ENCODE assay signal across 28 mouse cellular contexts in the genomic region with DNA sequence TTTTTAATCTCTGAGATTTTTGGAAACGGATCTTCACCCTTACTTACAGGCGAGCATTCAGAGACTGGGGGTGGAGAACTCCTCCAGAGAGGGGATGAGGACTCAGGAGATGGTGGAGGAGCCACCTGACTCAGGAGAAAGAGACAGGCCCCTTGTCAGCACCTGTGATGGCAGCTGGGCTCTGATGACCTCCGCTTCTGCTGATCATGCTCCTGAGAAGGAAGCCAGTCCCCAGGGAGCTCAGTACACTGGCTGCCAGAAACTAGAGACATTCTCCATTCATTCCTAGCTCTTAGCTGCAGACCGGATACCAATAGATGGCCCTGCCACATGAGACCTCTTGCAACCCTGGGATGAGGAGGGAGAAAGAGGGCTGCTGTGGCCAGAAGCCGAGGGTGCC. TPM values are rescaled to one million over a fixed set of nuclear protein-coding genes. Genes with fewer than 3 reads are reported as not detected.
A peak's percentile ranks its signal among the peaks of the same experiment; 100 is the strongest.
DNase-seq lines count a peak whose midpoint lies in the region; ATAC-seq and TF ChIP-seq lines count a peak whose summit lies in the region.
"Had no signal": no experiment of that assay in that cellular context is flagged by ENCODE, and none has a peak within 500 bp of the region (broad histone marks: within the 10 kb centered on the region; RNA-seq: fewer than 3 reads in every experiment).

No protein-coding gene starts in this region.

- WGBS in kidney, adult 2 months: 78% methylated on average over 5 of the region's 5 CpGs
- 83% methylated on average over 5 of the region's 5 CpGs for WGBS in kidney, embryonic 16.5 days
- WGBS in liver, postnatal 0 days (ENCODE audit: insufficient replicate concordance): 79% methylated on average over 5 of the region's 5 CpGs

- no peaks in the 10 kb centered on the region for H3K27me3 ChIP-seq in kidney, adult 2 months (replicated peaks; ENCODE audit: control insufficient read depth, insufficient read depth, low read length)
- H3K27me3 ChIP-seq in kidney, embryonic 16.5 days (ENCODE audit: insufficient read depth, low read length): no peaks in the 10 kb centered on the region
- no peaks in the 10 kb centered on the region for H3K27me3 ChIP-seq in CH12.LX (replicated peaks)
- no peaks in the 10 kb centered on the region for H3K27me3 ChIP-seq in liver, postnatal 0 days (ENCODE audit: insufficient read depth, low read length)
- H3K27me3 ChIP-seq: embryonic facial prominence, embryonic 13.5 days; forebrain, embryonic 12.5 days; forebrain, embryonic 15.5 days; heart, embryonic 12.5 days; heart, embryonic 15.5 days; hindbrain, embryonic 13.5 days; Patski had no signal

- H3K9ac ChIP-seq in kidney, embryonic 16.5 days (replicated peaks; ENCODE audit: low read length): no peak overlapping the region
- no peak overlapping the region for H3K9ac ChIP-seq in CH12.LX (ENCODE audit: insufficient read depth, low read depth)
- no peak overlapping the region for H3K9ac ChIP-seq in liver, postnatal 0 days (replicated peaks)
- H3K9ac ChIP-seq: embryonic facial prominence, embryonic 13.5 days; forebrain, embryonic 15.5 days; heart, embryonic 12.5 days; heart, embryonic 15.5 days; hindbrain, embryonic 13.5 days had no signal

- no peaks in the 10 kb centered on the region for H3K4me1 ChIP-seq in kidney, adult 2 months (ENCODE audit: control insufficient read depth, insufficient read depth, low read length)
- no peaks in the 10 kb centered on the region for H3K4me1 ChIP-seq in kidney, embryonic 16.5 days (ENCODE audit: insufficient read depth, low read length)
- H3K4me1 ChIP-seq in CH12.LX (ENCODE audit: control insufficient read depth in 1 of 2, insufficient read depth in 2 of 2): peaks cover 31 to 65% of the 10 kb centered on the region in 2 experiments
- H3K4me1 ChIP-seq in liver, postnatal 0 days (ENCODE audit: insufficient read depth): no peaks in the 10 kb centered on the region
- H3K4me1 ChIP-seq: embryonic facial prominence, embryonic 10.5 days; forebrain, embryonic 12.5 days had no signal

- H3K79me2 ChIP-seq in CH12.LX (replicated peaks; ENCODE audit: control insufficient read depth, extremely low read depth, insufficient read depth, poor library complexity, severe bottlenecking): no peaks in the 10 kb centered on the region

- H3K4me3 ChIP-seq in kidney, adult 2 months (ENCODE audit: insufficient read depth, low read depth, low read length): no peak overlapping the region
- H3K4me3 ChIP-seq in kidney, embryonic 16.5 days (ENCODE audit: low read length): no peak overlapping the region
- H3K4me3 ChIP-seq in CH12.LX (replicated peaks in 1 of 3; ENCODE audit: low read depth in 2 of 3, low read length in 2 of 3, poor library complexity in 1 of 3): no peak overlapping the region
- no peak overlapping the region for H3K4me3 ChIP-seq in liver, postnatal 0 days (ENCODE audit: low read depth, low read length)
- H3K4me3 ChIP-seq: embryonic facial prominence, embryonic 10.5 days; embryonic facial prominence, embryonic 13.5 days; erythroblast, embryonic 14.5 days; forebrain, embryonic 12.5 days; forebrain, embryonic 15.5 days; heart, embryonic 12.5 days; heart, embryonic 15.5 days; hindbrain, embryonic 10.5 days; hindbrain, embryonic 13.5 days had no signal

- H3K27ac ChIP-seq in kidney, adult 2 months (ENCODE audit: insufficient read depth, low read depth, low read length): no peak overlapping the region
- no peak overlapping the region for H3K27ac ChIP-seq in kidney, embryonic 16.5 days (ENCODE audit: low read length)
- H3K27ac ChIP-seq in CH12.LX (ENCODE audit: insufficient read depth, low read depth): no peak overlapping the region
- H3K27ac ChIP-seq in liver, postnatal 0 days (ENCODE audit: low read depth): no peak overlapping the region
- H3K27ac ChIP-seq: embryonic facial prominence, embryonic 10.5 days; embryonic facial prominence, embryonic 13.5 days; forebrain, embryonic 12.5 days; forebrain, embryonic 15.5 days; heart, embryonic 15.5 days; hindbrain, embryonic 10.5 days; hindbrain, embryonic 13.5 days had no signal

- H3K4me2 ChIP-seq in kidney, embryonic 16.5 days (replicated peaks; ENCODE audit: low read depth, low read length): no peak overlapping the region
- no peak overlapping the region for H3K4me2 ChIP-seq in CH12.LX (ENCODE audit: insufficient read depth, low read depth, poor library complexity, severe bottlenecking)
- no peak overlapping the region for H3K4me2 ChIP-seq in liver, postnatal 0 days (ENCODE audit: low read depth, low read length)
- H3K4me2 ChIP-seq: embryonic facial prominence, embryonic 13.5 days; forebrain, embryonic 12.5 days; forebrain, embryonic 15.5 days; heart, embryonic 12.5 days; heart, embryonic 15.5 days; hindbrain, embryonic 13.5 days had no signal

- TF ChIP-seq RAD21 in CH12.LX (IDR thresholded peaks at IDR 0.05; ENCODE audit: low read depth, low read length): no peak

- TF ChIP-seq EP300 in CH12.LX (IDR thresholded peaks at IDR 0.05; ENCODE audit: low read length): peak; percentile 51; the same call in 1 of the 2 replicates
- TF ChIP-seq EP300 in liver, postnatal 0 days (IDR thresholded peaks at IDR 0.05; ENCODE audit: low read depth): no peak

- no peaks in the 10 kb centered on the region for H3K9me3 ChIP-seq in kidney, embryonic 16.5 days (ENCODE audit: low read length)
- peaks cover 16% of the 10 kb centered on the region for H3K9me3 ChIP-seq in CH12.LX (replicated peaks; ENCODE audit: low read length)
- no peaks in the 10 kb centered on the region for H3K9me3 ChIP-seq in liver, postnatal 0 days (ENCODE audit: low read length)
- H3K9me3 ChIP-seq: embryonic facial prominence, embryonic 10.5 days; embryonic facial prominence, embryonic 13.5 days; forebrain, embryonic 12.5 days; forebrain, embryonic 15.5 days; heart, embryonic 12.5 days; heart, embryonic 15.5 days; hindbrain, embryonic 10.5 days; hindbrain, embryonic 13.5 days had no signal

- dilution Hi-C loops in CH12.LX (cut with MboI; ENCODE audit: extremely low pct_ligation_motif_present, extremely low pct_unique_long_range_greater_than_20kb, low sequenced_read_pairs): no loop called here

- DNase-seq in cerebellum, adult 11-12 months: peak; percentile 17
- no peak for DNase-seq in cerebellum, adult 8-10 months
- peak; percentile 54 to 56 for DNase-seq in cerebellum, postnatal 10 days
- DNase-seq in cerebellum, postnatal 4 days (ENCODE audit: low spot score in 2 of 2): no peak
- DNase-seq in kidney, adult 2 months: peak; percentile 8
- DNase-seq in CH12.LX (ENCODE audit: extremely low read depth): peak; percentile 70
- no peak for DNase-seq in liver, postnatal 0 days
- DNase-seq: embryo, embryonic 11 days; gastrocnemius, postnatal 25 days; heart, adult 18-20 months; heart, postnatal 10 days; heart, postnatal 36 days; kidney, adult 11 months had no signal

- in situ Hi-C loops in CH12.LX (cut with MboI; ENCODE audit: low pct_ligation_motif_present, low pct_unique_long_range_greater_than_20kb, low sequenced_read_pairs): loop anchor here (5.0 to 10.0 kb wide), 5 partner anchors 61 to 531 kb away; no protein-coding TSS in a partner anchor

- TF ChIP-seq CTCF in kidney, adult 2 months (conservative IDR thresholded peaks at IDR 0.05; ENCODE audit: insufficient read depth, insufficient read length, low read depth, low read length): no peak
- no peak for TF ChIP-seq CTCF in CH12.LX (conservative IDR thresholded peaks at IDR 0.05 in 1 of 2, IDR thresholded peaks at IDR 0.05 in 1 of 2; ENCODE audit: low read depth in 2 of 2, low read length in 2 of 2)
- no peak for TF ChIP-seq CTCF in liver, postnatal 0 days (IDR thresholded peaks at IDR 0.05; ENCODE audit: low read depth)

- no peaks in the 10 kb centered on the region for H3K36me3 ChIP-seq in kidney, adult 2 months (ENCODE audit: control insufficient read depth, insufficient read depth, low read length)
- no peaks in the 10 kb centered on the region for H3K36me3 ChIP-seq in kidney, embryonic 16.5 days (ENCODE audit: insufficient read depth, low read length)
- peaks cover 7 to 36% of the 10 kb centered on the region in 2 experiments for H3K36me3 ChIP-seq in CH12.LX (replicated peaks in 1 of 2; ENCODE audit: control insufficient read depth in 1 of 2, insufficient read depth in 1 of 2, low read length in 1 of 2)
- H3K36me3 ChIP-seq in liver, postnatal 0 days (replicated peaks; ENCODE audit: insufficient read depth, low read length): no peaks in the 10 kb centered on the region
- H3K36me3 ChIP-seq: embryonic facial prominence, embryonic 10.5 days; embryonic facial prominence, embryonic 13.5 days; forebrain, embryonic 12.5 days; forebrain, embryonic 15.5 days; G1E; heart, embryonic 12.5 days; heart, embryonic 15.5 days; hindbrain, embryonic 10.5 days; hindbrain, embryonic 13.5 days had no signal

- no peak for ATAC-seq in kidney, embryonic 16.5 days (ENCODE audit: low FRiP score, low TSS enrichment)
- no peak for ATAC-seq in liver, postnatal 0 days
- ATAC-seq: forebrain, embryonic 15.5 days; Patski had no signal

- no peak for TF ChIP-seq POLR2A in kidney, adult 2 months (IDR thresholded peaks at IDR 0.05; ENCODE audit: low read depth, low read length)
- TF ChIP-seq POLR2A in CH12.LX (IDR thresholded peaks at IDR 0.05; ENCODE audit: low read depth, low read length): no peak

TF ChIP-seq in CH12.LX, 34 proteins besides CTCF, POLR2A, EP300 and RAD21:
- TF ChIP-seq ETS1 (conservative IDR thresholded peaks at IDR 0.05; ENCODE audit: low read depth, low read length) (peak; percentile 65), MAX (IDR thresholded peaks at IDR 0.05; ENCODE audit: low read length) (no peak), IRF4 (IDR thresholded peaks at IDR 0.05; ENCODE audit: low read depth, low read length) (0 out of 2 replicates have a peak, but pooled peaks have one; percentile 10), TCF12 (IDR thresholded peaks at IDR 0.05; ENCODE audit: low read depth, low read length) (peak; percentile 70; the same call in 1 of the 2 replicates)

RNA-seq across cellular contexts. Expression of gene Rcvrn, which starts 52.3 kb away (rescaled TPM):
- 0.14 TPM in 1 of 2 replicates, not detected in the other for polyA plus RNA-seq in kidney, adult 2 months (2012; rRNA removed)
- not detected in 2 replicates for polyA plus RNA-seq in kidney, embryonic 16.5 days (2015; fragmentation: Nextera tagmentation; extraction: Ambion mirVana)
- total RNA-seq in CH12.LX (2012; rRNA removed): not detected in 2 replicates
- not detected in 2 replicates for total RNA-seq in CH12.LX (2014; rRNA removed)
- polyA plus RNA-seq in CH12.LX (2012; ENCODE audit: insufficient read length, low read depth): not detected in 2 replicates
- not detected in 2 replicates for polyA plus RNA-seq in liver, postnatal 0 days (2015; fragmentation: Nextera tagmentation; extraction: Ambion mirVana)
- total RNA-seq: adrenal gland, postnatal 10 days; G1E; heart, adult 18-20 months; heart, postnatal 10 days; heart, postnatal 36 days had no signal
- polyA plus RNA-seq: embryonic facial prominence, embryonic 10.5 days; embryonic facial prominence, embryonic 13.5 days; erythroblast, embryonic 14.5 days; forebrain, embryonic 12.5 days; forebrain, embryonic 15.5 days; G1E; gonadal fat pad, adult 2 months; heart, embryonic 12.5 days; heart, embryonic 15.5 days; hindbrain, embryonic 10.5 days; hindbrain, embryonic 13.5 days; intestine, embryonic 14.5 days; Patski had no signal

Comparison
In these comparisons a context has a peak if more than half of its experiments do, and no peak if none do; other contexts are left out.
1. DNase-seq: peak in cerebellum, adult 11-12 months (single experiment), cerebellum, postnatal 10 days (2 of 2), kidney, adult 2 months (single experiment) and CH12.LX (single experiment); none in cerebellum, adult 8-10 months (single experiment), cerebellum, postnatal 4 days (0 of 2) and liver, postnatal 0 days (single experiment).